Mouse (Mus musculus): ENCODE results near the gene Otoa. TPM values are rescaled to one million over a fixed set of nuclear protein-coding genes. Genes with fewer than 3 reads are reported as not detected.
A peak's percentile ranks its signal among the peaks of the same experiment; 100 is the strongest.

Gene Otoa
- polyA plus RNA-seq, 1 experiment from 2014 or later: 1.1 TPM

DNA sequence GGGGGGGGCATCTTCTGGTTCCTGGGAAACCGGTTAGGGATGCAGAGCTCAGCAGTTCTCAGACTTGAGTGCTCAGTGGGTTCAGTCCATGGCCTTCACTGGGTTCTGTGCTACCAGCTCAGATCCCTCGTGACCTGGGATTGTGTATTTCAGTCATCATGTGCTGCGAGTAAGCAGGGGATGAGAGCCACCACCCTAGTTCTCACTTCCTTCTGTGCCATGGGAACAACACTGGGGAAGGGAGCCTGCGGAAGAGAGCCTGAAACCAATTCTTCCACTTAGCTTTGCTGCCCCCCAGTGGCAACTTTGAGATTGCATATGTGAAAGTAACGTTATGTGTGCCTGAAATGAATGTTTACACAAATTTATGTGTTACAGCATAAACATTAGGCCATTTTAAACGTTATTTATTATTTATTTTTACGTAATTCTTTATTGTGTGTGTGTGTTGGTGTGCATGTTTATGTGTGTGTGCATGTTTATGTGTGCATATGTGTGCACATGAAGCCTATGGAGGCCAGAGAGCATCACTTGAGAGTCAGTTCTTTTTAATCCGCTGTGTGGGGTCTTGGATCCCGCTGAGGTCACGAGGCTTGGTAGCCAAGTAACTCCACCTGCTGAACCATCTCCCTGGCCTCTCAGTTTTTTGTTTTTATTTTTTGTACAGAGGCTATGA, 38.8 kb downstream of the Otoa start:
- Histone ChIP-seq H3K4me2 (ENCODE audit: low read depth, low read length) (no peak overlapping the region), H3K9me3 (ENCODE audit: control insufficient read depth, low read length) (no peaks in the 10 kb centered on the region), H3K4me3 (ENCODE audit: low read depth, low read length) (no peak overlapping the region), H3K4me1 (ENCODE audit: control insufficient read depth, insufficient read depth, low read length) (no peaks in the 10 kb centered on the region), H3K27me3 (replicated peaks; ENCODE audit: control insufficient read depth, insufficient read depth, low read length) (no peaks in the 10 kb centered on the region), H3K27ac (replicated peaks; ENCODE audit: low read depth, low read length) (no peak overlapping the region), H3K9ac (ENCODE audit: low read depth, low read length) (no peak overlapping the region), H3K36me3 (ENCODE audit: control insufficient read depth, insufficient read depth, low read length) (no peaks in the 10 kb centered on the region)
- WGBS: 13% methylated on average over 10 of the region's 10 CpGs
- DNase-seq (ENCODE audit: low spot score): peak; percentile 86
- ATAC-seq (ENCODE audit: low read depth): peak; percentile 71

DNA sequence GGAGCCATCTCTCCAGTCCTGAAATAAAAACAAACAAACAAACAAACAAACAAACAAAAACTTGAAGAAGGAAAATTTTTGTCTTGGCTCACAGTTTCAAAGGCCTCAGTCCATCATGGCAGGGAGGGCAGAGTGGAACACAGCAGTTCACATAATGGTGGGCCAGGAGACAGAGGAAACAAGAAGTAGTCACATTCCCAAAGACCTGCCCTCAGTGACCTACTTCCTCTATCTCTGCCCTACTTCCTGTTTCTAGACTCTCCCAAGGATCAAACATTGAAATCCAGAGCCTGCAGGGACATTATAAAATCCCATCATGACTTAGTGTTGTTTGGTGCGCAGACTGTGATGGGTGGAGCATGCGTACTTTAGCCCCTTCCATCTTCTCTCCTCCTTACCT, 49.4 kb downstream of the Otoa start:
- Histone ChIP-seq H3K4me2 (ENCODE audit: low read depth, low read length) (no peak overlapping the region), H3K27ac (replicated peaks; ENCODE audit: low read depth, low read length) (no peak overlapping the region), H3K36me3 (ENCODE audit: control insufficient read depth, insufficient read depth, low read length) (no peaks in the 10 kb centered on the region), H3K4me3 (ENCODE audit: low read depth, low read length) (no peak overlapping the region), H3K9ac (ENCODE audit: low read depth, low read length) (no peak overlapping the region), H3K9me3 (ENCODE audit: control insufficient read depth, low read length) (no peaks in the 10 kb centered on the region), H3K4me1 (ENCODE audit: control insufficient read depth, insufficient read depth, low read length) (no peaks in the 10 kb centered on the region), H3K27me3 (replicated peaks; ENCODE audit: control insufficient read depth, insufficient read depth, low read length) (no peaks in the 10 kb centered on the region)
- WGBS: 100% methylated on average over 2 of the region's 2 CpGs
- ATAC-seq (ENCODE audit: low read depth) (no peak), DNase-seq (ENCODE audit: low spot score) (no peak)

DNA sequence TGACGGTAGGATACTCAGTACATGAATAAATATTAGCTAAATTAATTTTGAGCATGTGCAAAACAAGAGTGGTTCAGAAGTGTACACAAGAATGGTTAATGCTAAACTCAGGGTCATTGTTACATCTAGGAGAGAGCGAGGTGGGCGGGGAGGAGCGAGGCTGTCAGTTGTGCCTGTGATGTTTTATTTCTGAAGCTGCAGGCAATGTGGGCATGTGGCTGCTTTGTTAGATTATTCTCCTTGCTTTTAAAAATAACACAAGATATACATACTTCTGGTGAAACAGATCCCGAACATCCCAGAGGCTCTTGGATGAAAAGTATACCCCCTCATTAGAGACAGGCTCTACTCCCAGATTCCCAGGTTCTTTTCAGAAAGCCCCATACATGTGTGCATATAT, 59.8 kb downstream of the Otoa start:
- no peak overlapping the region for H3K4me2 ChIP-seq (ENCODE audit: low read depth, low read length)
- H3K36me3 ChIP-seq (ENCODE audit: control insufficient read depth, insufficient read depth, low read length): no peaks in the 10 kb centered on the region
- H3K27me3 ChIP-seq (replicated peaks; ENCODE audit: control insufficient read depth, insufficient read depth, low read length): no peaks in the 10 kb centered on the region
- H3K9me3 ChIP-seq (ENCODE audit: control insufficient read depth, low read length): no peaks in the 10 kb centered on the region
- ATAC-seq (ENCODE audit: low read depth) (no peak), DNase-seq (ENCODE audit: low spot score) (no peak)
- 77% methylated on average over 5 of the region's 5 CpGs for WGBS
- H3K27ac ChIP-seq (replicated peaks; ENCODE audit: low read depth, low read length): no peak overlapping the region
- H3K4me3 ChIP-seq (ENCODE audit: low read depth, low read length): no peak overlapping the region
- H3K4me1 ChIP-seq (ENCODE audit: control insufficient read depth, insufficient read depth, low read length): no peaks in the 10 kb centered on the region
- no peak overlapping the region for H3K9ac ChIP-seq (ENCODE audit: low read depth, low read length)

DNA sequence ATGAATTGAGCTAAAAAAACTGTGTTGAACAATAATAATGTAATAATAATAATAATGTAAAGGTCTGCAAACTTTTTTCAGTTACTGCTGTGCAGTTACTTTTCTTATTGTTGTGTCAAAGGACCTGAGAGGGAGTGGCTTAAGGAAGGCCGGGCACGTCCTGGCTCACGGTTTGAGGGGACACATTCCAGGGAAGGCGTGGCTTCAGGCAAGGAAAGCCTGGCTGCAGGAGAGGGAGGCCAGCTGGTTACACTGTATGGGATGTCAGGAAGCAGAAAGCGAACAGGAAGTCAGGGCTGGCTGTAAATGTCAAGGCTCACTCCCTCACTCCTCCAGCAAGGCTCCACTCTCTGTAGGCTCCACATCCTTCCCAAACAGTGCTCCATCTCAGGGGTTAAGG, 69.2 kb downstream of the Otoa start:
- Histone ChIP-seq H3K9me3 (ENCODE audit: control insufficient read depth, low read length) (no peaks in the 10 kb centered on the region), H3K4me3 (ENCODE audit: low read depth, low read length) (no peak overlapping the region), H3K27ac (replicated peaks; ENCODE audit: low read depth, low read length) (no peak overlapping the region), H3K27me3 (replicated peaks; ENCODE audit: control insufficient read depth, insufficient read depth, low read length) (no peaks in the 10 kb centered on the region), H3K4me1 (ENCODE audit: control insufficient read depth, insufficient read depth, low read length) (no peaks in the 10 kb centered on the region), H3K4me2 (ENCODE audit: low read depth, low read length) (no peak overlapping the region), H3K36me3 (ENCODE audit: control insufficient read depth, insufficient read depth, low read length) (no peaks in the 10 kb centered on the region), H3K9ac (ENCODE audit: low read depth, low read length) (no peak overlapping the region)
- ATAC-seq (ENCODE audit: low read depth) (no peak), DNase-seq (ENCODE audit: low spot score) (no peak)
- 83% methylated on average over 5 of the region's 5 CpGs for WGBS

DNA sequence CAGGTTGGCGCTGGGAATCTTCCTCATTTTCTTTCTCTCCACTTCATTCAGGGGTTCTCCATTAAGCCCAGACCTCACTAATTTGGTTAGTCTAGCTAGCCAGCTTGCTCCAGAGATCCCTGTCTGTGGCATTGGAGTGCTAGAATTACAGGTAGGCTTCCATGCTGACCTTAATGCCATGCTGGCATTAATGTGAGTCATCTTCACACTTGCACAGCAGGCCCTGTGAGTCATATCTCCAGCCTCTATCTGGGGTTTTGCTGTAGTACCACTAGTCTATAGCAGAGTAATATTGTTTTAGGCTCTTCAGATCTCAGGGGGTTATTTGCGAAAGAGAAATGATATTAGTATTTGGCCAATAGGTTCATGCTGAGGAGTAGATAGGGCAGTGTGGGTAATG, 70.7 kb downstream of the Otoa start:
- Histone ChIP-seq H3K27me3 (replicated peaks; ENCODE audit: control insufficient read depth, insufficient read depth, low read length) (no peaks in the 10 kb centered on the region), H3K36me3 (ENCODE audit: control insufficient read depth, insufficient read depth, low read length) (no peaks in the 10 kb centered on the region), H3K27ac (replicated peaks; ENCODE audit: low read depth, low read length) (no peak overlapping the region), H3K4me1 (ENCODE audit: control insufficient read depth, insufficient read depth, low read length) (no peaks in the 10 kb centered on the region), H3K9ac (ENCODE audit: low read depth, low read length) (no peak overlapping the region), H3K9me3 (ENCODE audit: control insufficient read depth, low read length) (no peaks in the 10 kb centered on the region), H3K4me2 (ENCODE audit: low read depth, low read length) (no peak overlapping the region), H3K4me3 (ENCODE audit: low read depth, low read length) (no peak overlapping the region)
- 90% methylated on average over 2 of the region's 2 CpGs for WGBS
- no peak for ATAC-seq (ENCODE audit: low read depth)
- no peak for DNase-seq (ENCODE audit: low spot score)

DNA sequence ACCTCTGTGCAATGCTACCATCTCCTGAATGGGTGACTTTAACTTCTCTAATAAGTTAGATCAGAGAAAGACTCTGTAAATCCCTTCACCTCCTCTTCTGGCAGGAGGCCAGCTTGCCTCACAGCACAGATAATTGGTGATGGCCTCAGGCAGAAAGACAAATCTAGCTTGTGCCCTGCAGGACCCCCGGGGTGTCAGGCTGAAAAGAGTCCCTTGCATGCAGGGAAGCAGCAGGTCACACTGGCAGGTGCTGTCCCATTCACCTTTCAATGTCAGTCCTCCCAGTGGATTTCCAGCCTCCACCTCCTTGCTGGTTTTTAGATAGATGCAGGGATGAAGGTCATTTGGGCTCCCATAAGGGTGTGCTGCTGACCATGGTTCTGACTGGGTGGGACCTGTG, 84.2 kb downstream of the Otoa start:
- H3K4me2 ChIP-seq (ENCODE audit: low read depth, low read length): no peak overlapping the region
- no peak overlapping the region for H3K9ac ChIP-seq (ENCODE audit: low read depth, low read length)
- no peaks in the 10 kb centered on the region for H3K36me3 ChIP-seq (ENCODE audit: control insufficient read depth, insufficient read depth, low read length)
- WGBS: 36% methylated on average over 1 of the region's 1 CpGs
- H3K4me3 ChIP-seq (ENCODE audit: low read depth, low read length): no peak overlapping the region
- H3K9me3 ChIP-seq (ENCODE audit: control insufficient read depth, low read length): no peaks in the 10 kb centered on the region
- no peaks in the 10 kb centered on the region for H3K4me1 ChIP-seq (ENCODE audit: control insufficient read depth, insufficient read depth, low read length)
- DNase-seq (ENCODE audit: low spot score) (no peak), ATAC-seq (ENCODE audit: low read depth) (no peak)
- no peaks in the 10 kb centered on the region for H3K27me3 ChIP-seq (replicated peaks; ENCODE audit: control insufficient read depth, insufficient read depth, low read length)
- no peak overlapping the region for H3K27ac ChIP-seq (replicated peaks; ENCODE audit: low read depth, low read length)

DNA sequence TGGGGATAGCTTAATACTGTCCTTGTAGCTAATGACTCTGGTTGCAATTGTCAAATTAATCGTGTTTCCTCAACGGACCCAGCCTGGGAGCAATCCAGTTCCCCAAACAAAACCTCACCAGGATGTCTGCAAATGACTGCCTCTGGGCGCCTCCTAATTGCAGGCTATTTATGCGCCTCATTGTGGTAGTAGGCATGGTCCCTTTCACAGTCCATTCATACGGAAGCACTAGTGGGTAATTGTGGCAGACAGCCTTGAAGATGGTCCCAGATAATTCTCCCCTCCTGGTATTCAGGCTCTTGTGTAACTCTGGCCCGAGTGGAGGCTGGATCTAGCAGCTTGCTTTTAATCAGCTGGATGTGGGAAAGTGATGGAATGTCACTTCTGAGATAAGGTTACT, 90.4 kb downstream of the Otoa start:
- Histone ChIP-seq H3K9me3 (ENCODE audit: control insufficient read depth, low read length) (no peaks in the 10 kb centered on the region), H3K4me1 (ENCODE audit: control insufficient read depth, insufficient read depth, low read length) (no peaks in the 10 kb centered on the region), H3K9ac (ENCODE audit: low read depth, low read length) (no peak overlapping the region), H3K4me2 (ENCODE audit: low read depth, low read length) (no peak overlapping the region), H3K27me3 (replicated peaks; ENCODE audit: control insufficient read depth, insufficient read depth, low read length) (no peaks in the 10 kb centered on the region), H3K27ac (replicated peaks; ENCODE audit: low read depth, low read length) (no peak overlapping the region), H3K36me3 (ENCODE audit: control insufficient read depth, insufficient read depth, low read length) (no peaks in the 10 kb centered on the region), H3K4me3 (ENCODE audit: low read depth, low read length) (no peak overlapping the region)
- peak; percentile 57 for DNase-seq (ENCODE audit: low spot score)
- 5% methylated on average over 6 of the region's 6 CpGs for WGBS
- peak; percentile 63; the same call in 1 of the 2 replicates for ATAC-seq (ENCODE audit: low read depth)

DNA sequence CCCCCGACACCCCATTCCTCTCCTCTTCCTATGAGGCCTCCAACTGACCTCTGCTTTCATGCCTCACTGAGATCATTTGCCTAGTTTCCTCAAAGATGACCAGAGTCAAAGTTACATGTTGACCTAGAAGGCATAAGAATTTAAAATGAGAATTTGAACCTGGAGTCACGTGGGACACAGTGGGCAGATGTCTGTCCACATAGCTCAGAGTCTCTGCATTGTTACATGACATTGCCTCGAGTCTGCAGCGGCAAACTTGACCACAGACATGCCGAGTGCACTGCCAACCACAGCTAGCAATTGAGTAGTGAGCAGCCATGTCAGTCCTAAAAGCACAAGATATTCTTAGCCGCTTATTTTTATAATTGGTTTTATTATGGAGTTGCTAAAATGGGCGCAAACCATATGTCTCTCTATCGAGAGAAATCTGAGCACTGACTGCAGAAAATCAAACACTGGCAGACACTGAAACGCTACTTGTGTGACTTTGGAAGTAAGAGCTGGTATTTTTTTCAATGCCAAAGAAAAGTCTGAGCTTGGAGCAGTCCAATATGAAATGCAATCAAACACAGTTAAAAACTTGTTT, 105.8 kb downstream of the Otoa start:
- Histone ChIP-seq H3K4me3 (ENCODE audit: low read depth, low read length) (no peak overlapping the region), H3K4me2 (ENCODE audit: low read depth, low read length) (no peak overlapping the region), H3K27me3 (replicated peaks; ENCODE audit: control insufficient read depth, insufficient read depth, low read length) (no peaks in the 10 kb centered on the region), H3K9me3 (ENCODE audit: control insufficient read depth, low read length) (no peaks in the 10 kb centered on the region), H3K36me3 (ENCODE audit: control insufficient read depth, insufficient read depth, low read length) (no peaks in the 10 kb centered on the region), H3K4me1 (ENCODE audit: control insufficient read depth, insufficient read depth, low read length) (no peaks in the 10 kb centered on the region), H3K9ac (ENCODE audit: low read depth, low read length) (no peak overlapping the region), H3K27ac (replicated peaks; ENCODE audit: low read depth, low read length) (no peak overlapping the region)
- ATAC-seq (ENCODE audit: low read depth) (no peak; the same call in 1 of the 2 replicates), DNase-seq (ENCODE audit: low spot score) (peak; percentile 20)
- WGBS: 65% methylated on average over 9 of the region's 9 CpGs

DNA sequence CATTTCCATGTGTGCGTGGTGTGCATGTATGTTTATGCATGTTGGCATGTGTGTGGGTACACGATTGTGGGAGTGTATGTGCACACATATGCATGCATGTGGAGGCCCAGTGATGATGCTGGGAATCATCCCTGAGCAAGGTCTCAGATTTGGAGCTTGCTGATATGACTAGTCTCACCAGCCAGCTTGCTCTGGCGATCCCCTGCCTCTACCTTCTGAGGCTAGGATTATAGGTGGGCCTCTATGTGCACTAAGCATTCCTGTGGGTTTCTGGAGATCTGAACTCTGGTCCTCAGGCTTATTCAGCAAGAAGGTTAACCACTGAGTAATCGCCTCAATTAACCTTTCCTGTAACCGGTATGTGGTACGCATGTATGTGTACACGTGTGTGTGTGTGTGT, 107.5 kb downstream of the Otoa start:
- no peaks in the 10 kb centered on the region for H3K9me3 ChIP-seq (ENCODE audit: control insufficient read depth, low read length)
- WGBS: 87% methylated on average over 7 of the region's 7 CpGs
- no peaks in the 10 kb centered on the region for H3K36me3 ChIP-seq (ENCODE audit: control insufficient read depth, insufficient read depth, low read length)
- no peak for ATAC-seq (ENCODE audit: low read depth)
- H3K4me3 ChIP-seq (ENCODE audit: low read depth, low read length): no peak overlapping the region
- no peaks in the 10 kb centered on the region for H3K4me1 ChIP-seq (ENCODE audit: control insufficient read depth, insufficient read depth, low read length)
- no peak overlapping the region for H3K9ac ChIP-seq (ENCODE audit: low read depth, low read length)
- DNase-seq (ENCODE audit: low spot score): no peak
- no peak overlapping the region for H3K4me2 ChIP-seq (ENCODE audit: low read depth, low read length)
- H3K27me3 ChIP-seq (replicated peaks; ENCODE audit: control insufficient read depth, insufficient read depth, low read length): no peaks in the 10 kb centered on the region
- H3K27ac ChIP-seq (replicated peaks; ENCODE audit: low read depth, low read length): no peak overlapping the region

Measured in embryonic facial prominence, embryonic 14.5 days (tissue).